Comparison of ENCODE assay signal across 28 mouse cellular contexts in the genomic region with DNA sequence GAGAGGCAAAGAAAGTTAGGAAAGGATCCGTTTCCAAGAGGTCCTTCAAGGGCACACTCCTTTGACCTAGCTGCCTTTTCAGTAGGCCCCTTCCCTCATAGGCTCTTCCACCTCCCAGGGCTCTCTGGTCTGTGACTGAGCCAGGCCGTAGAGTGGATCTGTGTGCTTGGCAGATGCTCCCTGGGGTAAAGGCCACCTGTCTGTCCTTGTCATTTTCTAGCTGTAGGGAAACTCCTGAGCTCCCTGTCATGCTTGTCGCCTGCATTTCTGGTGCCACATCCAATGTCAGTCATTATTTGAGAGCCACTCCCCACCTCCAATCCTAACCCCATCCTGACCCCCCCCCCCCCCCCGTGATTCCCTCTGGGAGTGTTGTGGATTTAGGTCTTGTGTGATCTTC.
DNase-seq lines count a peak whose midpoint lies in the region; ATAC-seq and TF ChIP-seq lines count a peak whose summit lies in the region.
"Had no signal": no experiment of that assay in that cellular context is flagged by ENCODE, and none has a peak within 500 bp of the region (broad histone marks: within the 10 kb centered on the region; RNA-seq: fewer than 3 reads in every experiment).

No protein-coding gene starts in this region.

- no peaks in the 10 kb centered on the region for H3K27me3 ChIP-seq in kidney, adult 2 months (replicated peaks; ENCODE audit: control insufficient read depth, insufficient read depth, low read length)
- no peaks in the 10 kb centered on the region for H3K27me3 ChIP-seq in kidney, embryonic 16.5 days (ENCODE audit: insufficient read depth, low read length)
- no peaks in the 10 kb centered on the region for H3K27me3 ChIP-seq in myocyte (ENCODE audit: control insufficient read depth, insufficient read depth, insufficient read length)
- H3K27me3 ChIP-seq: CH12.LX; embryonic facial prominence, embryonic 15.5 days; Patski had no signal

- WGBS in kidney, adult 2 months = 80% methylated on average over 4 of the region's 4 CpGs
- 82% methylated on average over 4 of the region's 4 CpGs for WGBS in kidney, embryonic 16.5 days

- DNase-seq in kidney, adult 2 months = peak; percentile 46
- DNase-seq in kidney, postnatal 36 days = peak; percentile 7 to 32
- DNase-seq in kidney, postnatal 14 days = no peak
- DNase-seq: adrenal gland, adult 2 months; adrenal gland, postnatal 10 days; adrenal gland, postnatal 25 days; B cell, adult 2 months; cerebellum, adult 11 months; cerebellum, adult 18-20 months; cerebellum, adult 8-10 months; cerebellum, adult 9-11 months; cerebellum, postnatal 14 days; cerebellum, postnatal 36 days; embryo, embryonic 11 days had no signal

- H3K4me2 ChIP-seq in kidney, embryonic 16.5 days (replicated peaks; ENCODE audit: low read depth, low read length) = no peak overlapping the region
- no peak overlapping the region for H3K4me2 ChIP-seq in myocyte (ENCODE audit: low read depth)
- H3K4me2 ChIP-seq: embryonic facial prominence, embryonic 13.5 days; embryonic facial prominence, embryonic 15.5 days; forebrain, embryonic 12.5 days had no signal

- no peaks in the 10 kb centered on the region for H3K79me2 ChIP-seq in myocyte (ENCODE audit: control insufficient read depth, insufficient read depth)

- no peak overlapping the region for H3K4me3 ChIP-seq in kidney, adult 2 months (ENCODE audit: insufficient read depth, low read depth, low read length)
- H3K4me3 ChIP-seq in kidney, embryonic 16.5 days (ENCODE audit: low read length) = no peak overlapping the region
- no peak overlapping the region for H3K4me3 ChIP-seq in myocyte
- H3K4me3 ChIP-seq: embryonic facial prominence, embryonic 13.5 days; embryonic facial prominence, embryonic 15.5 days; erythroblast, embryonic 14.5 days; forebrain, embryonic 10.5 days; forebrain, embryonic 12.5 days had no signal

- no peak for ATAC-seq in kidney, embryonic 16.5 days (ENCODE audit: low FRiP score, low TSS enrichment)
- ATAC-seq: activated CD4-positive, CD25-positive, alpha-beta regulatory T cell, adult 4 months; CD4-positive, CD25-positive, alpha-beta regulatory T cell, adult 4 months; forebrain, embryonic 14.5 days; forebrain, embryonic 16.5 days; Patski had no signal

- no peak for TF ChIP-seq CTCF in kidney, adult 2 months (conservative IDR thresholded peaks at IDR 0.05; ENCODE audit: insufficient read depth, insufficient read length, low read depth, low read length)

- no peak overlapping the region for H3ac ChIP-seq in myocyte (ENCODE audit: control insufficient read depth, insufficient read length)

- H3K9me3 ChIP-seq in kidney, embryonic 16.5 days (ENCODE audit: low read length) = no peaks in the 10 kb centered on the region
- H3K9me3 ChIP-seq: embryonic facial prominence, embryonic 13.5 days; embryonic facial prominence, embryonic 15.5 days; forebrain, embryonic 10.5 days; forebrain, embryonic 12.5 days; G1E had no signal

- no peak overlapping the region for H3K27ac ChIP-seq in kidney, adult 2 months (ENCODE audit: insufficient read depth, low read depth, low read length)
- H3K27ac ChIP-seq in kidney, embryonic 16.5 days (ENCODE audit: low read length) = no peak overlapping the region
- H3K27ac ChIP-seq: embryonic facial prominence, embryonic 13.5 days; embryonic facial prominence, embryonic 15.5 days; forebrain, embryonic 10.5 days; forebrain, embryonic 12.5 days had no signal

- no peak overlapping the region for H3K9ac ChIP-seq in kidney, embryonic 16.5 days (replicated peaks; ENCODE audit: low read length)
- H3K9ac ChIP-seq: embryonic facial prominence, embryonic 13.5 days; embryonic facial prominence, embryonic 15.5 days; forebrain, embryonic 12.5 days had no signal

- TF ChIP-seq POLR2A in kidney, adult 2 months (IDR thresholded peaks at IDR 0.05; ENCODE audit: low read depth, low read length) = no peak
- no peak for TF ChIP-seq POLR2A in myocyte (IDR thresholded peaks at IDR 0.05; ENCODE audit: insufficient read length, low read depth)

- H3K36me3 ChIP-seq in kidney, adult 2 months (ENCODE audit: control insufficient read depth, insufficient read depth, low read length) = no peaks in the 10 kb centered on the region
- 0 out of 2 replicates have a peak, but pooled peaks cover 9% of the 10 kb centered on the region for H3K36me3 ChIP-seq in kidney, embryonic 16.5 days (ENCODE audit: insufficient read depth, low read length)
- no peaks in the 10 kb centered on the region for H3K36me3 ChIP-seq in myocyte (ENCODE audit: control insufficient read depth, insufficient read depth)
- H3K36me3 ChIP-seq: embryonic facial prominence, embryonic 13.5 days; embryonic facial prominence, embryonic 15.5 days had no signal

- H3K4me1 ChIP-seq in kidney, adult 2 months (ENCODE audit: control insufficient read depth, insufficient read depth, low read length) = peaks cover 24% of the 10 kb centered on the region
- peaks cover 8% of the 10 kb centered on the region for H3K4me1 ChIP-seq in kidney, embryonic 16.5 days (ENCODE audit: insufficient read depth, low read length)
- H3K4me1 ChIP-seq: forebrain, embryonic 10.5 days; forebrain, embryonic 12.5 days had no signal

TF ChIP-seq in myocyte, 11 proteins besides CTCF, POLR2A, EP300 and RAD21:
- TF ChIP-seq MYOD1 (IDR thresholded peaks at IDR 0.05; ENCODE audit: control insufficient read depth in 1 of 3, insufficient read length in 2 of 3, low read depth in 2 of 3) (peak in 2 of 3 experiments; percentile 55 to 63), USF1 (IDR thresholded peaks at IDR 0.05; ENCODE audit: low read depth) (no peak)
